Comparison of ENCODE assay signal across 8 mouse cellular contexts in genomic region chr1:60669048-60669447, GRCm38 (mm10). TPM values are rescaled to one million over a fixed set of nuclear protein-coding genes. Genes with fewer than 3 reads are reported as not detected.
A peak's percentile ranks its signal among the peaks of the same experiment; 100 is the strongest.
DNase-seq lines count a peak whose midpoint lies in the region; ATAC-seq lines count a peak whose summit lies in the region.

No protein-coding gene starts in this region.

- H3K36me3 ChIP-seq in midbrain, embryonic 15.5 days (replicated peaks), result no peaks in the 10 kb centered on the region

- no peak overlapping the region for H3K9ac ChIP-seq in midbrain, embryonic 15.5 days

- H3K4me3 ChIP-seq in midbrain, embryonic 15.5 days, result no peak overlapping the region

- H3K27me3 ChIP-seq in midbrain, embryonic 15.5 days (replicated peaks), result no peaks in the 10 kb centered on the region

- peak; percentile 12 for DNase-seq in adrenal gland, postnatal 25 days
- DNase-seq in adrenal gland, postnatal 4 days (ENCODE audit: low spot score in 2 of 2), result no peak
- peak; percentile 29 for DNase-seq in urinary bladder, postnatal 14 days (ENCODE audit: low spot score)
- no peak for DNase-seq in urinary bladder, adult 2 months (ENCODE audit: low spot score)
- peak; percentile 66 to 80 for DNase-seq in kidney, postnatal 36 days
- no peak for DNase-seq in frontal cortex, postnatal 10 days (ENCODE audit: low spot score in 2 of 2)
- DNase-seq in layer of hippocampus, postnatal 14 days (ENCODE audit: low spot score in 2 of 2), result no peak

- H3K27ac ChIP-seq in midbrain, embryonic 15.5 days, result no peak overlapping the region

- H3K9me3 ChIP-seq in midbrain, embryonic 15.5 days, result no peaks in the 10 kb centered on the region

- peaks cover 4% of the 10 kb centered on the region; the same call in 1 of the 2 replicates for H3K4me1 ChIP-seq in midbrain, embryonic 15.5 days

- 79% methylated on average over 9 of the region's 9 CpGs for WGBS in midbrain, embryonic 15.5 days

- H3K4me2 ChIP-seq in midbrain, embryonic 15.5 days, result no peak overlapping the region

- ATAC-seq in midbrain, embryonic 15.5 days (replicated peaks), result no peak

RNA-seq across cellular contexts. Expression of gene Cd28, which starts 47.6 kb away (rescaled TPM):
- total RNA-seq in adrenal gland, postnatal 25 days (2021), result 0.52 and 0.58 TPM in 2 replicates
- under 1 TPM; 0.34 to 0.37 TPM for total RNA-seq in adrenal gland, postnatal 4 days (2021)
- 0.62 and 0.88 TPM in 2 replicates for polyA plus RNA-seq in urinary bladder, adult 2 months (2012; rRNA removed)
- polyA plus RNA-seq in midbrain, embryonic 15.5 days (2015; fragmentation: Nextera tagmentation; extraction: Ambion mirVana), result 0.13 and 0.27 TPM in 2 replicates
- total RNA-seq in layer of hippocampus, postnatal 14 days (2021), result under 1 TPM; 0.12 to 0.14 TPM

Comparison
In these comparisons a context has a peak if more than half of its experiments do, and no peak if none do; other contexts are left out.
1. DNase-seq: peak in adrenal gland, postnatal 25 days (single experiment), urinary bladder, postnatal 14 days (single experiment) and kidney, postnatal 36 days (2 of 2); none in adrenal gland, postnatal 4 days (0 of 2), urinary bladder, adult 2 months (single experiment), frontal cortex, postnatal 10 days (0 of 2) and layer of hippocampus, postnatal 14 days (0 of 2).